Mouse (Mus musculus): ENCODE data around the gene Bet1l. TPM values are rescaled to one million over a fixed set of nuclear protein-coding genes. Genes with fewer than 3 reads are reported as not detected.
A peak's percentile ranks its signal among the peaks of the same experiment; 100 is the strongest.

The Bet1l gene
- polyA plus RNA-seq, 1 experiment from 2014 or later: 50.1 TPM

DNA sequence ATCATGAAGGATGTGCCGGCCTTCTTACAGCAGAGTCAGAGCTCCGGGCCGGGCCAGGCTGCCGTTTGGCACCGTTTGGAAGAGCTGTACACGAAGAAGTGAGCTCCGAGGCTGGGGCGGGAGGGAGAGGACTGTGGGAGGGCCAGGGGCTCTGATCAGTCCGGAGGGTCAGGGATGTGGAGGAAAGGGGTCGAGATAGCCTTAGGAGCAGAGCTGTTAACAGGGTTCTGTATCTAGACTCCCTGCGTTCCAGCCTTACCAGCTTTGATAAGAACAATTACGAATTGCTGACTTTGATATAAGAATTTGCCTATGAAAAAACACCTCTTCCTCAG is 25.1 kb upstream of the Bet1l start:
- Histone ChIP-seq H3K4me1 (peaks cover 11% of the 10 kb centered on the region), H3K9me3 (no peaks in the 10 kb centered on the region), H3K4me2 (peak overlapping the region; percentile 86), H3K4me3 (replicated peaks) (peak overlapping the region; percentile 96), H3K36me3 (peaks cover 10% of the 10 kb centered on the region), H3K27ac (peak overlapping the region; percentile 51; the same call in 1 of the 2 replicates), H3K9ac (peak overlapping the region; percentile 78), H3K27me3 (replicated peaks) (no peaks in the 10 kb centered on the region)
- WGBS: 0% methylated on average over 12 of the region's 12 CpGs
- ATAC-seq (ENCODE audit: insufficient read depth, low FRiP score, low read depth): peak; percentile 24

DNA sequence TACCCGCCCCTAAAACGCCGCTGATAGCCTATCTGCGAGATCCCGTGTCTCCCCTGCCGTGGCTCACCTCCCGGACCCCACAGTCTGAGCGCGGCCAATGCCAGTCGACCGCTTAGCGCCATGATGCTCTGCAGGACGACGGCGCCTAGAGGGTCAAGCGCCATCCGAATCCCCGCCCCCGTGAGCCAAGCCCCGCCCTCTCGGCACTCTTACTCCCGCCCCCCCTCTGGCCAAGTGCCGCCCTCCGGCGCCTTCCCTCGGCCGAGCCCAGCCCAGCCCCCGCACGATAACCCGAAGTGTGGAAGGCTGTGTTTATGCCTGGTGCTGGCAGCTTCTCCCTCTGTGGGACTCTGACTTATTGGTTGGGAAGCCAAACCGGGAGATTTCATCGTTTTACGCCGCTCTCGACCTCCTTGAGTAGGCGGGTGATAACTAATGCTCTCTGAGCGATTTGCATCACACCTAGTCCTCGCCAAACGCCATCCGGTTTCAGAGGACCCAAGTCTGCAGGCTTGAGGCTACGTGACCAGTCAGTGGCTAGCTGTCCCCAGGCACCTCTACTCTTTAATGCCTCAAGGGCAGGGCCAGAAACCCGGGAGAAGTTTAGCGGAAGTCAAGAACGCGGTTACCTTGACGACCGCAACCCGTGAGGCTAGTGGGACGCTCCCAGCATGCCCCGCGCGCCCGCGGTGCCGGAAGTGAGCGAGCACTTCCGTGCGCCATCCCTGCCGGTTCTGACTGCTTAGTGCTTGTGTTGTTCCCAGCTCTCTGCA is 24.5 kb upstream of the Bet1l start, which contains the start of the genes Psmd13 and Sirt3:
Gene Psmd13 (plus strand): TSS at position 273 of the 773 bp plus-strand sequence.
Gene Sirt3 (minus strand): TSS at position 614 of the 773 bp plus-strand sequence.
- Histone ChIP-seq H3K27me3 (replicated peaks) (no peaks in the 10 kb centered on the region), H3K27ac (peak within 1 kb of the TSS; percentile 91), H3K9ac (peak within 1 kb of the TSS; percentile 78), H3K4me2 (peak within 1 kb of the TSS; percentile 86), H3K4me1 (peaks cover 11% of the 10 kb centered on the region), H3K36me3 (peaks cover 6% of the 10 kb centered on the region), H3K9me3 (no peaks in the 10 kb centered on the region), H3K4me3 (replicated peaks) (peak within 1 kb of the TSS; percentile 96)
- WGBS: under 1% methylated on average over 59 of the region's 59 CpGs
- ATAC-seq (ENCODE audit: insufficient read depth, low FRiP score, low read depth): peak; percentile 95

DNA sequence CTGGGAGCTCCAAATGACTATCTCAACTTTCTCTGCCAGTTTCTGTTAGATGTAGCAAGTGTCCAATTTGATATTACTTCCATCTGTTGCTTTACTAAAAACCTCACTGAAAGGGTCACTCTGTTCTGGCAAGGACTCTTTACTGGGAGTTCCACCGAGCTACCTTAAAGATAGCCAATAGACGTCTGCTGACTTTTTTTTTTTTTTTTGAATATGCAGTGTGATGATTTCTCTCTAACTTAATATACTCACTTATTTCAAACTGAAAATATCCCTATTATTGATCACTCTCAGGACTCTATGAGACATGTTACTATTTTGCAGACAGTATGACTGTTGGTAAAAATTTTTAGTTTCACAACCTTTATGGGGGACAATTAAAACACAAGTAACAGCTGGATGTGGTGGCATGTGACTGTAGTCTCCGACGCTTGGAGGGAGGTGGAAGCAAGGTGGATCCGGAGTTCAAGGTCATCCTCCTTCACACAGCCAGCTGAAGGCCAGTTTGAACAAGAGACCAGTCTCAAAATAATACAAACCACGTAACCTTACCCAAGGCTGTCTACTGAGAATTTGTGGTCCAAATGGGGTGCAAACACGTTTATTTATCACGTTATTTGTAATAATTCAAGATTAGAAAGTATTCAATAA is 23.6 kb upstream of the Bet1l start:
- Histone ChIP-seq H3K9ac (no peak overlapping the region), H3K27ac (no peak overlapping the region; the same call in 1 of the 2 replicates), H3K4me2 (peak overlapping the region; percentile 86), H3K27me3 (replicated peaks) (no peaks in the 10 kb centered on the region), H3K4me1 (peaks cover 11% of the 10 kb centered on the region), H3K9me3 (no peaks in the 10 kb centered on the region), H3K4me3 (replicated peaks) (peak overlapping the region; percentile 96), H3K36me3 (no peaks in the 10 kb centered on the region; the same call in 1 of the 2 replicates)
- ATAC-seq (ENCODE audit: insufficient read depth, low FRiP score, low read depth): no peak
- 15% methylated on average over 8 of the region's 8 CpGs for WGBS

DNA sequence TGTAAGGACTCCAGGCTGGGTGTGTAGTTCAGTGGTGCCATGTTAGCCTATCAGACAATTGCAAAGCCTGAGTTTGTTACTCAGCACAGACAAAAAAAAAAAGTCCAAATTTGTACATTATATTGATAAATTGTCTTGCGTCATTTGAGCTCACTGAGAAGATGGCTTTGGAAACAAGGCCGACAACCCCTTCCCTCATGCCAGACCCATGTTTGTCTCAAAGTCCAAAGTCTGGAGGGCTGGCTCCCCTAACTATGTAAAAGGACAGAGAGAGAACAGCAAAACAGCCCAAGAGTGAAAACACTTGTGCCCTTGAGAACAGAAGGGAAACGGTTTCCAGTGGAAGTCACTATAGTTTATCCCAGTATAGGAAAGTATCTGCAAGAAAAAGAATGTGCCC is 23.0 kb upstream of the Bet1l start:
- H3K4me3 ChIP-seq (replicated peaks): no peak overlapping the region

DNA sequence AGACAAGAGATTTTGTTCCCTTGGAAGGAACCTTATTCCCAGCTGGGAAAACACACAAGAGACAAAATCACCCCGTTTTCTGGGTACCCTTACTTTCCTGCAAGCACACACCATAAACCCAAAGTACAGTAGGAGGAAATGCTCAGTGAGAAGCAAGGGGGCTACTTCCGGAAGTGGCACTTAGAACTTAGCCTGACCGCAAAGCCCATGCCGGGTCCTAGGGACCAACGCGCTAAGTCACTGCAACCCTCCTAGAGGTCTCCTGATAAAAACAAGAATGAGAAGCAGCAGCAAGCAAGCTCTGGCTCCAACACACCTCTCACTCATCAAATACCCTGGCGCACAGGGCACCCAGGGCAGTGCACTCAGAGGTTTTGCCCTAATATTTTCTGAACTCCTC is 22.0 kb upstream of the Bet1l start:
- ATAC-seq (ENCODE audit: insufficient read depth, low FRiP score, low read depth): no peak
- H3K9me3 ChIP-seq: no peaks in the 10 kb centered on the region
- no peak overlapping the region for H3K4me2 ChIP-seq
- no peak overlapping the region for H3K27ac ChIP-seq
- H3K4me1 ChIP-seq: peaks cover 11% of the 10 kb centered on the region
- WGBS: 82% methylated on average over 7 of the region's 7 CpGs
- peaks cover 7% of the 10 kb centered on the region; the same call in 1 of the 2 replicates for H3K36me3 ChIP-seq
- H3K4me3 ChIP-seq (replicated peaks): no peak overlapping the region
- no peaks in the 10 kb centered on the region for H3K27me3 ChIP-seq (replicated peaks)
- H3K9ac ChIP-seq: no peak overlapping the region

More for the DNA sequence above, 23.0 kb upstream of the Bet1l start:
- H3K4me1 ChIP-seq: peaks cover 11% of the 10 kb centered on the region
- no peaks in the 10 kb centered on the region for H3K9me3 ChIP-seq
- 60% methylated on average over 3 of the region's 3 CpGs for WGBS
- no peaks in the 10 kb centered on the region for H3K27me3 ChIP-seq (replicated peaks)
- H3K9ac ChIP-seq: no peak overlapping the region
- ATAC-seq (ENCODE audit: insufficient read depth, low FRiP score, low read depth): no peak
- H3K4me2 ChIP-seq: peak overlapping the region; percentile 86
- H3K36me3 ChIP-seq: no peaks in the 10 kb centered on the region; the same call in 1 of the 2 replicates
- no peak overlapping the region for H3K27ac ChIP-seq

DNA sequence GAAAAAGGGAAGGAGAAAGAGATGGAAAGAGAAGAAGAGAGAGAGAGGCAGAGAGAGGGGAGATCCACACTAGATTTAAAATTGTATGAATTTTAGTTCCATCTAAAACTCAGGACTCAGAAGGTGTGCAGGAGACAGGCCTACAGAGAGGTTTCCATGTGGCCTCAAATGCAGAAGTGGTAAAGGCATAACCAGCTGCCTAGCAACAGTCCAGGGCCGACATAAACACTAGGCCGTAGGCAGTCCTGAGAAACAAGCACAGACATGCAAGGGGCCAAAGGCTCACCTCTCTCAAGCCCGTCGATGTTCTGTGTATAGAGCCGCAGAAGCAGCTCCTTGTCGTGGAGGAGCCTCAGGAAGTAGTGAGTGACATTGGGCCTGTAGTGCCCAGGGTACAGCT is 20.0 kb upstream of the Bet1l start:
- WGBS: 70% methylated on average over 6 of the region's 6 CpGs
- H3K27me3 ChIP-seq (replicated peaks): no peaks in the 10 kb centered on the region
- no peak overlapping the region for H3K27ac ChIP-seq
- H3K36me3 ChIP-seq: peaks cover 8% of the 10 kb centered on the region; the same call in 1 of the 2 replicates
- peaks cover 2% of the 10 kb centered on the region; the same call in 1 of the 2 replicates for H3K4me1 ChIP-seq
- no peak overlapping the region for H3K4me2 ChIP-seq
- no peak overlapping the region for H3K4me3 ChIP-seq (replicated peaks)
- H3K9me3 ChIP-seq: no peaks in the 10 kb centered on the region
- no peak for ATAC-seq (ENCODE audit: insufficient read depth, low FRiP score, low read depth)
- H3K9ac ChIP-seq: no peak overlapping the region

DNA sequence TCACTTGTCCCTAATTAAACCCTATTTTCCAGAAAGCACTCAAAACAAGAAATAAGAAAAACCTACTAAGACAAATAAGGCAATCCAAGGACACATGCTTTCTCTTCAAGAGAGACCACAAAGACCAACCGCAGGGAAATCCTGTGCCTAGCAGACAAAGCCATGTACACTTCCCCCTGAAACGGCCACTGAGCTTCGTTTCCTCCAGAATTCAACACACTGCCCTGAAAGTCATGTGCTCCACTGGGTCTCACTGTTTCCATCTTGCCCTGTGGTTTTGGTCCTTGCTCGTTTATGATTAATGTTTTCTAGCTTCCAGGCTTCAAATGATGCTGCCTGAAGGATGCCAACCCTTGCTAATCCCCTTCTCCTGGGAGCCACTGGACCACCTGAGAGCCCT is 16.8 kb upstream of the Bet1l start:
- H3K4me2 ChIP-seq: no peak overlapping the region
- H3K27me3 ChIP-seq (replicated peaks): no peaks in the 10 kb centered on the region
- H3K9me3 ChIP-seq: no peaks in the 10 kb centered on the region
- ATAC-seq (ENCODE audit: insufficient read depth, low FRiP score, low read depth): no peak
- peaks cover 16% of the 10 kb centered on the region; the same call in 1 of the 2 replicates for H3K36me3 ChIP-seq
- no peak overlapping the region for H3K27ac ChIP-seq
- H3K4me1 ChIP-seq: no peaks in the 10 kb centered on the region
- 86% methylated on average over 4 of the region's 4 CpGs for WGBS
- H3K4me3 ChIP-seq (replicated peaks): no peak overlapping the region
- no peak overlapping the region for H3K9ac ChIP-seq

DNA sequence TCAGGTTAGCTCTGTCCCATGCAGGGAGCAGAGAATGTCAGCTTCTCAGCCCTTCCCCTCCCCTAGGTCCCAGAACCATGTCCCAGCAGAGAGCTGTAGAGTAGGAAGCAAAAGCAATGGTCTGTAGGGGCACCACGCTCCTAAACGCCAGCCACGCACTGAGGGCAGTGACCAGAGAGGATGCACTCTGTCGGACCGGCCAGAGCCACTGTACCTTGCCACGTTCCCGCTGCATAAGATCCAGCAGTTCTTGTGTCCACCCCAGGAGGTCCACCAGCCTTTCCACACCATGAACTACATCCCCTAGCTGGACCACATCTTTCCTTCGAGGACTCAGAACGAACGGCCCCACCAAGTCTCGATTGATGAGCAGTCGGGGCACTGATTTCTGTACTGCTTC is 7.4 kb upstream of the Bet1l start:
- Histone ChIP-seq H3K36me3 (peaks cover 40% of the 10 kb centered on the region), H3K4me3 (replicated peaks) (no peak overlapping the region), H3K4me1 (no peaks in the 10 kb centered on the region), H3K27ac (no peak overlapping the region), H3K4me2 (no peak overlapping the region), H3K9me3 (no peaks in the 10 kb centered on the region), H3K27me3 (replicated peaks) (no peaks in the 10 kb centered on the region), H3K9ac (no peak overlapping the region)
- WGBS: 90% methylated on average over 12 of the region's 12 CpGs
- ATAC-seq (ENCODE audit: insufficient read depth, low FRiP score, low read depth): no peak

DNA sequence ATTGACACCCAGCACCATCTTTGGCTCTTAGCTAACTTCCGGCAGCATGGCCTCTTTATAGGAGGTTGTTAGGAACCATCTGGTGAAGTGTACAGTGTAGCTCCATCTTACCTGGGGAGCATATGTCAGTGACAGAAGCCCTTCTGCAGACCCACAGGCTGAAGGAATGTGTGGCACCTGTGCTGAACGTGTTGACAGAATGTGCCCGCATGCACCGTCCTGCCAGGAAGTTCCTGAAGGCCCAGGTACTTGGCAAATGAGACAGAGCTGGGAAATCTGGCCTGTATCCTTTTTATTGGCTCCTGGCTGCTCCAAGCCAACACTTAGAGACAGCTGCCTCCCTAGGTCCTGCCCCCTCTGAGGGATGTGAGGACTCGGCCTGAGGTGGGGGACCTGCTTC is 3.4 kb upstream of the Bet1l start:
- H3K4me2 ChIP-seq: no peak overlapping the region
- no peak for ATAC-seq (ENCODE audit: insufficient read depth, low FRiP score, low read depth)
- peaks cover 17% of the 10 kb centered on the region for H3K4me1 ChIP-seq
- no peak overlapping the region for H3K27ac ChIP-seq
- H3K27me3 ChIP-seq (replicated peaks): no peaks in the 10 kb centered on the region
- WGBS: 83% methylated on average over 5 of the region's 5 CpGs
- peaks cover 49% of the 10 kb centered on the region for H3K36me3 ChIP-seq
- H3K9me3 ChIP-seq: no peaks in the 10 kb centered on the region
- H3K9ac ChIP-seq: no peak overlapping the region
- H3K4me3 ChIP-seq (replicated peaks): no peak overlapping the region

DNA sequence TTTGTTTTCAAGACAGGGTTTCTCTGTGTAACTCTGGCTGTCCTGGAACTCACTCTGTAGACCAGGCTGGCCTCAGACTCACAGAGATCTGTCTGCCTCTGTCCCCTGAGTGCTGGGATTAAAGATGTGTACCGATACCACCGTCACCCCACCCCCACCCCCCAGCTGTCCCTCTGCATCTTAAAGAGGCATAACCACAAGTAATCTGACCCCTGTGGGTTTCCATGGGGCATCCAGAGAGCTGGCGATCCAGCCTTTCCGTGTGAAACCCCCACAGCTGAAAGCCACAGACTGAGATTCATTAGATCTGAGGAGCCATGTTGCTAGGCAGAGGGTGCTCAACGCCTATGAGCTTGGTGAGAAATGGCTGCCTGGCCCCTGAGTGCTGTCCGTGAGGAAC is 2.6 kb upstream of the Bet1l start:
- no peak overlapping the region for H3K4me3 ChIP-seq (replicated peaks)
- no peaks in the 10 kb centered on the region for H3K9me3 ChIP-seq
- peaks cover 23% of the 10 kb centered on the region for H3K4me1 ChIP-seq
- 69% methylated on average over 6 of the region's 6 CpGs for WGBS
- no peak for ATAC-seq (ENCODE audit: insufficient read depth, low FRiP score, low read depth)
- H3K4me2 ChIP-seq: no peak overlapping the region
- no peak overlapping the region for H3K9ac ChIP-seq
- no peak overlapping the region for H3K27ac ChIP-seq
- H3K36me3 ChIP-seq: peaks cover 48% of the 10 kb centered on the region
- no peaks in the 10 kb centered on the region for H3K27me3 ChIP-seq (replicated peaks)

DNA sequence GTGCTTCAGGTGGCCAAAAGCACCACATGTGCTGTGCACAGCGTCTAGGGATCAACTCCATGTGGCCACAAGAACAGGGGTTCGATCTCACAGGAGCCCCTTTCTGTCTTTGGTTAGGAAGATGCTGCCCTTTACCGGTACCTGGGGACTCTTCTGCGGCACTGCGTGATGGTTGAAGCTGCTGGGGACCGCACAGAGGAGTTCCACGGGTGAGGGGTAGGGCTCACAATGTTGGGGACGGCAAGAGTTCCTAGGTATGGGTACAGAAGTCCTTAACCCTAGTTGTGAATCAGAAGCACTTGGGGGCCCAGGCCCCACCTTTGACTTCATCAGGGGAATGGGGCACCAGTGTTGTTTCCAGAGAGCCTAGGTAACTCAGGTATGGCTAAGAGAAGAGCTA is 1.4 kb upstream of the Bet1l start:
- H3K27me3 ChIP-seq (replicated peaks): no peaks in the 10 kb centered on the region
- H3K4me3 ChIP-seq (replicated peaks): peak overlapping the region; percentile 67
- WGBS: 93% methylated on average over 8 of the region's 8 CpGs
- no peak overlapping the region for H3K27ac ChIP-seq
- peaks cover 50% of the 10 kb centered on the region for H3K36me3 ChIP-seq
- H3K9ac ChIP-seq: no peak overlapping the region
- peak overlapping the region; percentile 99 for H3K4me2 ChIP-seq
- peaks cover 27% of the 10 kb centered on the region for H3K4me1 ChIP-seq
- H3K9me3 ChIP-seq: no peaks in the 10 kb centered on the region
- ATAC-seq (ENCODE audit: insufficient read depth, low FRiP score, low read depth): no peak

Data from stomach, embryonic 15.5 days (tissue).